Mouse (Mus musculus): Measurements from ENCODE around the gene Herc4. TPM values are rescaled to one million over a fixed set of nuclear protein-coding genes. Genes with fewer than 3 reads are reported as not detected.

Gene Herc4
- 38.9 and 39.9 TPM in 2 replicates for polyA plus RNA-seq (2015; fragmentation: Nextera tagmentation; extraction: Ambion mirVana)

- under 1% methylated on average over 44 of the region's 44 CpGs for WGBS
- H3K9ac ChIP-seq = peak within 1 kb of the TSS; percentile 94
These were observed at the start of gene Herc4 for GRCm38 (mm10) chr10:63243493-63244054. Gene Herc4, plus strand, starts transcription at chr10:63243810.

GRCm38 (mm10) chr10:63199008-63199407 lies 44.6 kb upstream of the Herc4 start:
- WGBS = 78% methylated on average over 4 of the region's 4 CpGs
- no peak overlapping the region for H3K4me3 ChIP-seq (replicated peaks)
- H3K9me3 ChIP-seq = no peaks in the 10 kb centered on the region
- no peak overlapping the region for H3K27ac ChIP-seq
- H3K27me3 ChIP-seq (replicated peaks) = no peaks in the 10 kb centered on the region
- no peak overlapping the region for H3K4me2 ChIP-seq
- no peak for ATAC-seq (ENCODE audit: insufficient read depth, low FRiP score, low read depth)
- no peaks in the 10 kb centered on the region for H3K36me3 ChIP-seq
- no peaks in the 10 kb centered on the region for H3K4me1 ChIP-seq
- no peak overlapping the region for H3K9ac ChIP-seq

More at GRCm38 (mm10) chr10:63243493-63244054, at the start of gene Herc4:
- 0 out of 2 replicates have a peak, but pooled peaks cover 3% of the 10 kb centered on the region for H3K36me3 ChIP-seq
- peak; percentile 99 for ATAC-seq (ENCODE audit: insufficient read depth, low FRiP score, low read depth)
- H3K4me3 ChIP-seq (replicated peaks) = peak within 1 kb of the TSS; percentile 84
- peaks cover 9% of the 10 kb centered on the region; the same call in 1 of the 2 replicates for H3K4me1 ChIP-seq
- peak within 1 kb of the TSS; percentile 99 for H3K27ac ChIP-seq
- H3K4me2 ChIP-seq = peak within 1 kb of the TSS; percentile 59
- H3K27me3 ChIP-seq (replicated peaks) = no peaks in the 10 kb centered on the region
- H3K9me3 ChIP-seq = no peaks in the 10 kb centered on the region

GRCm38 (mm10) chr10:63201534-63201933 lies 42.1 kb upstream of the Herc4 start:
- Histone ChIP-seq H3K27me3 (replicated peaks) (no peaks in the 10 kb centered on the region), H3K27ac (no peak overlapping the region), H3K36me3 (no peaks in the 10 kb centered on the region), H3K9me3 (no peaks in the 10 kb centered on the region), H3K4me2 (no peak overlapping the region), H3K9ac (no peak overlapping the region), H3K4me1 (no peaks in the 10 kb centered on the region), H3K4me3 (replicated peaks) (no peak overlapping the region)
- no peak for ATAC-seq (ENCODE audit: insufficient read depth, low FRiP score, low read depth)
- 75% methylated on average over 8 of the region's 8 CpGs for WGBS

GRCm38 (mm10) chr10:63203002-63203401 lies 40.6 kb upstream of the Herc4 start:
- Histone ChIP-seq H3K9ac (no peak overlapping the region), H3K4me1 (no peaks in the 10 kb centered on the region), H3K9me3 (no peaks in the 10 kb centered on the region), H3K36me3 (no peaks in the 10 kb centered on the region), H3K4me3 (replicated peaks) (no peak overlapping the region), H3K4me2 (no peak overlapping the region), H3K27ac (no peak overlapping the region), H3K27me3 (replicated peaks) (no peaks in the 10 kb centered on the region)
- WGBS = 54% methylated on average over 3 of the region's 3 CpGs
- ATAC-seq (ENCODE audit: insufficient read depth, low FRiP score, low read depth) = no peak

- no peaks in the 10 kb centered on the region for H3K4me1 ChIP-seq
- no peak within 1 kb of the TSS for H3K4me3 ChIP-seq (replicated peaks)
- no peak within 1 kb of the TSS for H3K27ac ChIP-seq
- H3K9me3 ChIP-seq = no peaks in the 10 kb centered on the region
- H3K4me2 ChIP-seq = no peak within 1 kb of the TSS
- WGBS = 81% methylated on average over 15 of the region's 15 CpGs
- ATAC-seq (ENCODE audit: insufficient read depth, low FRiP score, low read depth) = no peak
- no peaks in the 10 kb centered on the region for H3K27me3 ChIP-seq (replicated peaks)
- H3K9ac ChIP-seq = no peak within 1 kb of the TSS
- no peaks in the 10 kb centered on the region for H3K36me3 ChIP-seq
These were observed 39.9 kb upstream of the Herc4 start, which contains the start of gene Mypn for GRCm38 (mm10) chr10:63203728-63204127. Gene Mypn, minus strand, starts transcription at chr10:63203952.

- Histone ChIP-seq H3K4me3 (replicated peaks) (no peak overlapping the region), H3K4me1 (no peaks in the 10 kb centered on the region), H3K27ac (no peak overlapping the region), H3K4me2 (no peak overlapping the region), H3K27me3 (replicated peaks) (no peaks in the 10 kb centered on the region), H3K9me3 (no peaks in the 10 kb centered on the region), H3K9ac (no peak overlapping the region), H3K36me3 (no peaks in the 10 kb centered on the region)
- no peak for ATAC-seq (ENCODE audit: insufficient read depth, low FRiP score, low read depth)
- 60% methylated on average over 6 of the region's 6 CpGs for WGBS
These were observed 34.7 kb upstream of the Herc4 start for GRCm38 (mm10) chr10:63208871-63209270.

- H3K4me3 ChIP-seq (replicated peaks) = no peak overlapping the region
- H3K36me3 ChIP-seq = no peaks in the 10 kb centered on the region
- H3K27me3 ChIP-seq (replicated peaks) = no peaks in the 10 kb centered on the region
- H3K9ac ChIP-seq = no peak overlapping the region
- no peak overlapping the region for H3K27ac ChIP-seq
- H3K4me1 ChIP-seq = no peaks in the 10 kb centered on the region
- no peak for ATAC-seq (ENCODE audit: insufficient read depth, low FRiP score, low read depth)
- H3K9me3 ChIP-seq = no peaks in the 10 kb centered on the region
- 72% methylated on average over 7 of the region's 7 CpGs for WGBS
- H3K4me2 ChIP-seq = no peak overlapping the region
These were observed 22.4 kb upstream of the Herc4 start for GRCm38 (mm10) chr10:63221081-63221783.

- 73% methylated on average over 12 of the region's 12 CpGs for WGBS
- Histone ChIP-seq H3K9me3 (no peaks in the 10 kb centered on the region), H3K4me1 (no peaks in the 10 kb centered on the region), H3K36me3 (no peaks in the 10 kb centered on the region), H3K27ac (no peak overlapping the region), H3K9ac (no peak overlapping the region), H3K4me2 (no peak overlapping the region), H3K4me3 (replicated peaks) (no peak overlapping the region), H3K27me3 (replicated peaks) (no peaks in the 10 kb centered on the region)
- no peak for ATAC-seq (ENCODE audit: insufficient read depth, low FRiP score, low read depth)
These were observed 19.3 kb upstream of the Herc4 start for GRCm38 (mm10) chr10:63224341-63224740.

- no peak overlapping the region for H3K4me2 ChIP-seq
- WGBS = 79% methylated on average over 7 of the region's 7 CpGs
- no peak overlapping the region for H3K4me3 ChIP-seq (replicated peaks)
- no peaks in the 10 kb centered on the region for H3K4me1 ChIP-seq
- no peak overlapping the region for H3K27ac ChIP-seq
- H3K9ac ChIP-seq = no peak overlapping the region
- no peaks in the 10 kb centered on the region for H3K9me3 ChIP-seq
- H3K36me3 ChIP-seq = no peaks in the 10 kb centered on the region
- no peak for ATAC-seq (ENCODE audit: insufficient read depth, low FRiP score, low read depth)
- no peaks in the 10 kb centered on the region for H3K27me3 ChIP-seq (replicated peaks)
These were observed 13.3 kb upstream of the Herc4 start for GRCm38 (mm10) chr10:63230266-63230665.

- Histone ChIP-seq H3K9ac (no peak overlapping the region), H3K4me2 (no peak overlapping the region), H3K27ac (no peak overlapping the region), H3K4me1 (no peaks in the 10 kb centered on the region), H3K9me3 (no peaks in the 10 kb centered on the region), H3K36me3 (no peaks in the 10 kb centered on the region), H3K27me3 (replicated peaks) (no peaks in the 10 kb centered on the region), H3K4me3 (replicated peaks) (no peak overlapping the region)
- WGBS = 19% methylated on average over 5 of the region's 5 CpGs
- no peak for ATAC-seq (ENCODE audit: insufficient read depth, low FRiP score, low read depth)
These were observed 12.8 kb upstream of the Herc4 start for GRCm38 (mm10) chr10:63230854-63231253.

GRCm38 (mm10) chr10:63231630-63232029 lies 12.0 kb upstream of the Herc4 start:
- no peak overlapping the region for H3K27ac ChIP-seq
- H3K36me3 ChIP-seq = no peaks in the 10 kb centered on the region
- H3K4me2 ChIP-seq = no peak overlapping the region

GRCm38 (mm10) chr10:63234133-63234532 lies 9.5 kb upstream of the Herc4 start:
- WGBS = 83% methylated on average over 5 of the region's 5 CpGs
- Histone ChIP-seq H3K4me2 (no peak overlapping the region), H3K27ac (no peak overlapping the region), H3K36me3 (no peaks in the 10 kb centered on the region), H3K4me1 (no peaks in the 10 kb centered on the region), H3K4me3 (replicated peaks) (no peak overlapping the region), H3K9me3 (no peaks in the 10 kb centered on the region), H3K9ac (no peak overlapping the region), H3K27me3 (replicated peaks) (no peaks in the 10 kb centered on the region)
- no peak for ATAC-seq (ENCODE audit: insufficient read depth, low FRiP score, low read depth)

More at GRCm38 (mm10) chr10:63231630-63232029, 12.0 kb upstream of the Herc4 start:
- ATAC-seq (ENCODE audit: insufficient read depth, low FRiP score, low read depth) = no peak
- no peak overlapping the region for H3K9ac ChIP-seq
- H3K9me3 ChIP-seq = no peaks in the 10 kb centered on the region
- no peaks in the 10 kb centered on the region for H3K4me1 ChIP-seq
- H3K27me3 ChIP-seq (replicated peaks) = no peaks in the 10 kb centered on the region
- no peak overlapping the region for H3K4me3 ChIP-seq (replicated peaks)
- WGBS = 31% methylated on average over 5 of the region's 5 CpGs

Data from stomach, embryonic 15.5 days (tissue).